Mouse (Mus musculus): ENCODE measurements around the gene Idi1. TPM values are rescaled to one million over a fixed set of nuclear protein-coding genes. Genes with fewer than 3 reads are reported as not detected.

Gene Idi1
- total and polyA plus RNA-seq, 3 experiments, result 3.0 to 4.9 (median 4.5) TPM

- no peak for TF ChIP-seq EP300 (IDR thresholded peaks at IDR 0.05; ENCODE audit: insufficient read depth, low read depth, low read length)
- no peak for TF ChIP-seq CTCF (IDR thresholded peaks at IDR 0.05)
- no peak for TF ChIP-seq POLR2A (IDR thresholded peaks at IDR 0.05; ENCODE audit: insufficient read depth, low read depth, low read length)
- no peaks in the 10 kb centered on the region; the same call in 1 of the 2 replicates for H3K79me2 ChIP-seq (replicated peaks; ENCODE audit: control insufficient read depth, insufficient read depth, low read length)
- peaks cover 39% of the 10 kb centered on the region for H3K36me3 ChIP-seq (ENCODE audit: control insufficient read depth, insufficient read depth, low read length)
- H3K27me3 ChIP-seq (ENCODE audit: control insufficient read depth, insufficient read depth, low read length), result no peaks in the 10 kb centered on the region
- H3K4me1 ChIP-seq (ENCODE audit: control insufficient read depth, insufficient read depth, low read length), result peaks cover 15% of the 10 kb centered on the region
- 77% methylated on average over 3 of the region's 3 CpGs for whole genome bisulfite sequencing
- DNase-seq, result no peak
- H3K27ac ChIP-seq, result no peak overlapping the region
- H3K4me3 ChIP-seq, result no peak overlapping the region
- no peak overlapping the region for H3K9ac ChIP-seq (ENCODE audit: low read depth, low read length)
- intact Hi-C loops (cut with DNase I), result no loop called here
Observed at GRCm38 (mm10) chr13:8842273-8842672, 43.0 kb upstream of the Idi1 start.

- DNase-seq, result peak in 1 of 2 experiments; percentile 16
- TF ChIP-seq POLR2A (IDR thresholded peaks at IDR 0.05; ENCODE audit: insufficient read depth, low read depth, low read length) (no peak), CTCF (IDR thresholded peaks at IDR 0.05) (peak; percentile 90), EP300 (IDR thresholded peaks at IDR 0.05; ENCODE audit: insufficient read depth, low read depth, low read length) (0 out of 2 replicates have a peak, but pooled peaks have one; percentile 20)
- H3K4me3 ChIP-seq, result no peak overlapping the region
- H3K9ac ChIP-seq (ENCODE audit: low read depth, low read length), result no peak overlapping the region
- H3K4me1 ChIP-seq (ENCODE audit: control insufficient read depth, insufficient read depth, low read length), result no peaks in the 10 kb centered on the region; the same call in none of the 2 replicates
- H3K27me3 ChIP-seq (ENCODE audit: control insufficient read depth, insufficient read depth, low read length), result no peaks in the 10 kb centered on the region
- peaks cover 13% of the 10 kb centered on the region for H3K36me3 ChIP-seq (ENCODE audit: control insufficient read depth, insufficient read depth, low read length)
- no peak overlapping the region for H3K27ac ChIP-seq
- intact Hi-C loops (cut with DNase I), result no loop called here
- H3K79me2 ChIP-seq (replicated peaks; ENCODE audit: control insufficient read depth, insufficient read depth, low read length), result peaks cover 2% of the 10 kb centered on the region; the same call in 1 of the 2 replicates
- WGBS, result 45% methylated on average over 2 of the region's 2 CpGs
Observed at GRCm38 (mm10) chr13:8847702-8848101, 37.6 kb upstream of the Idi1 start.

- peaks cover 9% of the 10 kb centered on the region for H3K36me3 ChIP-seq (ENCODE audit: control insufficient read depth, insufficient read depth, low read length)
Observed at GRCm38 (mm10) chr13:8849311-8849710, 36.0 kb upstream of the Idi1 start.

GRCm38 (mm10) chr13:8853424-8853823 is 31.9 kb upstream of the Idi1 start:
- no peaks in the 10 kb centered on the region for H3K27me3 ChIP-seq (ENCODE audit: control insufficient read depth, insufficient read depth, low read length)
- no peak overlapping the region for H3K4me3 ChIP-seq
- no peak overlapping the region for H3K27ac ChIP-seq
- intact Hi-C loops (cut with DNase I), result no loop called here
- no peak for DNase-seq
- 0 out of 2 replicates have a peak, but pooled peaks cover 2% of the 10 kb centered on the region for H3K79me2 ChIP-seq (replicated peaks; ENCODE audit: control insufficient read depth, insufficient read depth, low read length)
- peaks cover 16% of the 10 kb centered on the region for H3K36me3 ChIP-seq (ENCODE audit: control insufficient read depth, insufficient read depth, low read length)
- TF ChIP-seq EP300 (IDR thresholded peaks at IDR 0.05; ENCODE audit: insufficient read depth, low read depth, low read length) (no peak), CTCF (IDR thresholded peaks at IDR 0.05) (no peak), POLR2A (IDR thresholded peaks at IDR 0.05; ENCODE audit: insufficient read depth, low read depth, low read length) (no peak)
- WGBS, result 97% methylated on average over 4 of the region's 4 CpGs
- peaks cover 2% of the 10 kb centered on the region for H3K4me1 ChIP-seq (ENCODE audit: control insufficient read depth, insufficient read depth, low read length)
- H3K9ac ChIP-seq (ENCODE audit: low read depth, low read length), result no peak overlapping the region

More at GRCm38 (mm10) chr13:8849311-8849710, 36.0 kb upstream of the Idi1 start:
- H3K27me3 ChIP-seq (ENCODE audit: control insufficient read depth, insufficient read depth, low read length), result no peaks in the 10 kb centered on the region
- DNase-seq, result no peak
- TF ChIP-seq CTCF (IDR thresholded peaks at IDR 0.05), result no peak
- no peak for TF ChIP-seq EP300 (IDR thresholded peaks at IDR 0.05; ENCODE audit: insufficient read depth, low read depth, low read length)
- no peak for TF ChIP-seq POLR2A (IDR thresholded peaks at IDR 0.05; ENCODE audit: insufficient read depth, low read depth, low read length)
- no peak overlapping the region for H3K4me3 ChIP-seq
- H3K27ac ChIP-seq, result no peak overlapping the region
- H3K79me2 ChIP-seq (replicated peaks; ENCODE audit: control insufficient read depth, insufficient read depth, low read length), result peaks cover 2% of the 10 kb centered on the region; the same call in 1 of the 2 replicates
- H3K9ac ChIP-seq (ENCODE audit: low read depth, low read length), result no peak overlapping the region
- H3K4me1 ChIP-seq (ENCODE audit: control insufficient read depth, insufficient read depth, low read length), result no peaks in the 10 kb centered on the region; the same call in none of the 2 replicates
- intact Hi-C loops (cut with DNase I), result no loop called here
- WGBS, result 14% methylated on average over 1 of the region's 1 CpGs

GRCm38 (mm10) chr13:8854769-8855168 is 30.5 kb upstream of the Idi1 start:
- TF ChIP-seq CTCF (IDR thresholded peaks at IDR 0.05), result no peak
- TF ChIP-seq EP300 (IDR thresholded peaks at IDR 0.05; ENCODE audit: insufficient read depth, low read depth, low read length), result no peak
- no peak for TF ChIP-seq POLR2A (IDR thresholded peaks at IDR 0.05; ENCODE audit: insufficient read depth, low read depth, low read length)
- no peak overlapping the region for H3K27ac ChIP-seq
- peaks cover 4% of the 10 kb centered on the region for H3K4me1 ChIP-seq (ENCODE audit: control insufficient read depth, insufficient read depth, low read length)
- no peak for DNase-seq
- H3K9ac ChIP-seq (ENCODE audit: low read depth, low read length), result no peak overlapping the region
- WGBS, result 91% methylated on average over 2 of the region's 2 CpGs
- intact Hi-C loops (cut with DNase I), result no loop called here
- no peaks in the 10 kb centered on the region for H3K27me3 ChIP-seq (ENCODE audit: control insufficient read depth, insufficient read depth, low read length)
- H3K4me3 ChIP-seq, result no peak overlapping the region
- H3K36me3 ChIP-seq (ENCODE audit: control insufficient read depth, insufficient read depth, low read length), result peaks cover 17% of the 10 kb centered on the region
- H3K79me2 ChIP-seq (replicated peaks; ENCODE audit: control insufficient read depth, insufficient read depth, low read length), result 0 out of 2 replicates have a peak, but pooled peaks cover 2% of the 10 kb centered on the region

- Histone ChIP-seq H3K27ac (peak overlapping the region; percentile 8; the same call in 1 of the 2 replicates), H3K79me2 (replicated peaks; ENCODE audit: control insufficient read depth, insufficient read depth, low read length) (peaks cover 5% of the 10 kb centered on the region; the same call in 1 of the 2 replicates), H3K9ac (ENCODE audit: low read depth, low read length) (no peak overlapping the region), H3K27me3 (ENCODE audit: control insufficient read depth, insufficient read depth, low read length) (no peaks in the 10 kb centered on the region), H3K4me3 (no peak overlapping the region), H3K36me3 (ENCODE audit: control insufficient read depth, insufficient read depth, low read length) (peaks cover 24% of the 10 kb centered on the region), H3K4me1 (ENCODE audit: control insufficient read depth, insufficient read depth, low read length) (peaks cover 4% of the 10 kb centered on the region)
- DNase-seq, result no peak
- WGBS, result 41% methylated on average over 6 of the region's 6 CpGs
- intact Hi-C loops (cut with DNase I), result no loop called here
- TF ChIP-seq EP300 (IDR thresholded peaks at IDR 0.05; ENCODE audit: insufficient read depth, low read depth, low read length), result no peak
Observed at GRCm38 (mm10) chr13:8858453-8858852, 26.8 kb upstream of the Idi1 start.

Measured in heart, adult 2 months (tissue).